Mouse (Mus musculus) thymus, adult 2 months (tissue): ENCODE results near the gene Gnai2. TPM values are rescaled to one million over a fixed set of nuclear protein-coding genes. Genes with fewer than 3 reads are reported as not detected.
A peak's percentile ranks its signal among the peaks of the same experiment; 100 is the strongest.

Experiments
- DNase-seq: peaks from one replicate; pipeline ENCODE4 v3.0.0; 2021
- H3K27ac ChIP-seq: fragments of 200-500 bp; 2 replicates; pipeline ENCODE4 v1.5.1; 2012; ENCODE audit warnings: low read length, control low read depth; ENCODE audit not compliant: control insufficient read depth, insufficient read depth
- H3K27me3 ChIP-seq: fragments of 200-500 bp; 2 replicates; pipeline ENCODE4 v1.6.1; 2012; ENCODE audit warnings: mild to moderate bottlenecking, low read length, moderate library complexity, mixed read lengths; ENCODE audit not compliant: control insufficient read depth, insufficient read depth
- H3K36me3 ChIP-seq: fragments of 200-500 bp; 2 replicates; pipeline ENCODE4 v1.6.1; 2012; ENCODE audit warnings: mild to moderate bottlenecking, low read length, moderate library complexity; ENCODE audit not compliant: control insufficient read depth, insufficient read depth
- H3K4me1 ChIP-seq: fragments of 200-500 bp; replicated peaks from 2 replicates; pipeline ENCODE4 v1.6.1; 2012; ENCODE audit warnings: low read length; ENCODE audit not compliant: control insufficient read depth, insufficient read depth
- H3K4me3 ChIP-seq: fragments of 200-500 bp; 2 replicates; pipeline ENCODE4 v1.5.1; 2012; ENCODE audit warnings: mild to moderate bottlenecking, low read length, control low read depth, moderate library complexity; ENCODE audit not compliant: control insufficient read depth, insufficient read depth
- CTCF ChIP-seq: fragments of 200-500 bp; IDR thresholded peaks from 2 replicates; pipeline ENCODE4 v1.5.1; 2012; ENCODE audit warnings: mild to moderate bottlenecking, control low read depth, low read length, moderate library complexity, borderline replicate concordance; ENCODE audit not compliant: control insufficient read depth, poor library complexity, insufficient read depth; ENCODE audit errors: extremely low read depth
- POLR2A ChIP-seq: fragments of 200-500 bp; IDR thresholded peaks from 2 replicates; pipeline ENCODE4 v1.6.1; 2012; ENCODE audit warnings: mild to moderate bottlenecking, low read length, control low read depth, moderate library complexity; ENCODE audit not compliant: control insufficient read depth, poor library complexity, insufficient read depth; ENCODE audit errors: extremely low read depth
- WGBS: fragments of 180-500 bp; shearing (Covaris S2); methylation state at CpG from one replicate; pipeline ENCODE4 v1.1.7; 2018; 5-methylcytosine and 5-hydroxymethylcytosine counted together
- polyA plus RNA-seq: library from polyadenylated mRNA; depleted of rRNA; stranded (reverse); fragments of >200 nt; gene quantifications from 2 replicates; pipeline ENCODE4 v1.2.3, GENCODE M21; 2012

Gnai2 gene
- polyA plus RNA-seq, 1 experiment, result 1,267 TPM

DNA sequence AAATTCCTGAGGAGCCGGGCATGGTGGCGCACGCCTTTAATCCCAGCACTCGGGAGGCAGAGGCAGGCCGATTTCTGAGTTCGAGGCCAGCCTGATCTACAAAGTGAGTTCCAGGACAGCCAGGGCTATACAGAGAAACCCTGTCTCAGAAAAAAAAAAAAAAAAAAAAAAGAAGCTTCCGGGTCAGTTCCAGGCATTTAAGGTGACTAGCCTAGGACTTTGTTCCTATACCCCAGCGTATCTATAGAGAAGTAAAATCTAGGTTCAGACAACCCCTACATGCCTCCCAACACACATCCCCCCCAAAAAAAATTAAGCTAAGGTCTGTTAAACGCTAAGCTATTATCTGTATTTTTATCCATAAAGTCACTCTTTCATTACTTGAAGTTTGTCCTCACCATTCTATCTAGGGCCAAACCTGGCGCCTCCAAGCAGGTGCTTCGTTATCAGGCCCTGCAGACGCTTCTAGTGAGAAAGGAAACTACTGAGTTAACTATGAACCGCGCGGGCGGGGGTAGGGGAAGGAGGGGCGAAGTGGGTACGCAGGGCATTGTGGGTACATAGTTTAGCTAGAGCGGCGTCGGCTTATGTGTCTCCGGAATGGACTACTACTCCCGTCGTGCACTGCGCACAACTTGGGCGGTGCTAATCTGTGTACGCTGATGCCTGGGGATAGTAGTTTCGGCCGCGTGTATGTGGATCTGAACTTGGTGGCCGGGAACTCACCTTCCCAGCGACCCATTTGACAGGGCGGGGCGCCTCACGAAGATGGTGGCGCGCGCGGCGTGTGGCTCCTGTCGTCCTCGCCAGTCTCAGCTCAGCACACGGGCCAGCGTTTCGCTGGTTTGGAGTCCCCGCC, 48.0 kb downstream of the Gnai2 start, which contains the start of gene Ifrd2:
Gene Ifrd2, plus strand, starts transcription at position 669 of the 859 bp plus-strand sequence.
- Histone ChIP-seq H3K4me3 (peak within 1 kb of the TSS; percentile 59), H3K27me3 (no peaks in the 10 kb centered on the region), H3K36me3 (0 out of 2 replicates have a peak, but pooled peaks cover 5% of the 10 kb centered on the region), H3K27ac (no peak within 1 kb of the TSS), H3K4me1 (peaks cover 16% of the 10 kb centered on the region)
- peak; percentile 99 for DNase-seq
- 0 out of 2 replicates have a peak, but pooled peaks have one; percentile 36 for TF ChIP-seq CTCF
- peak; percentile 59 for TF ChIP-seq POLR2A
- 13% methylated on average over 46 of the region's 46 CpGs for WGBS

DNA sequence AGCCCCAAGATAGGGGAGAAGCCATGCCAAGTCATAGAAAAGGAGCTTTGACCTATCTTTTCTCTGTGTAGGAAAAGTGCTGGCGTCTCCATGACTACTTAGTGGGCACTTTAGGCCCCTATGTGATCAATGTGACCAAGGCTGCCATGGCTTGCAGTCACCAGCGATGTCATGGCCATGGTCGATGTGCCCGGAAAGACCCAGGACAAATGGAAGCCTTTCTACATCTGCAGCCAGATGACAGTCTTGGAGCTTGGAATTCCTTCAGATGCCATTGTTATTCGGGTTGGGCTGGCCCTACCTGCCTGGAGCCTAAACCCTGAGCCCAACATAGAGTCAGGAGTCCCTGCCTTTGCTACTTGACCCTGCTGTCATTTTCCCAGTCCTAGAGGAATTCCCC, 48.7 kb downstream of the Gnai2 start:
- no peak for TF ChIP-seq POLR2A
- no peak for TF ChIP-seq CTCF
- 93% methylated on average over 5 of the region's 5 CpGs for WGBS
- H3K27me3 ChIP-seq, result no peaks in the 10 kb centered on the region
- no peaks in the 10 kb centered on the region for H3K36me3 ChIP-seq
- peaks cover 19% of the 10 kb centered on the region for H3K4me1 ChIP-seq
- H3K4me3 ChIP-seq, result no peak overlapping the region
- no peak for DNase-seq
- no peak overlapping the region for H3K27ac ChIP-seq

DNA sequence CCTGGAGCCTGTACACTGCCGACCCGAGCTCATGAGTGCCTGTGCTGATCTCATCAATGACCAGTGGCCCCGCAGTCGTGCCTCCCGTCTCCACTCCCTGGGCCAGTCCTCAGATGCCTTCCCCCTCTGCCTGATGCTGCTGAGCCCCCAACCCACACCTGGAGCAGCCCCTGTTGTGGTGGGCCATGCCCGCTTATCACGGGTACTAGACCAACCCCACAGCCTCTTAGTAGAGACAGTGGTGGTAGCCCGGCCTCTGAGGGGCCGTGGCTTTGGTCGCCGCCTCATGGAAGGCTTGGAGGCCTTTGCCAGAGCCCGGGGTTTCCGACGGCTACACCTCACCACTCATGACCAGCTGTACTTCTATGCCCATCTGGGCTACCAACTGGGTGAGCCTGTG, 52.0 kb downstream of the Gnai2 start:
- no peak for TF ChIP-seq POLR2A
- WGBS, result 93% methylated on average over 14 of the region's 14 CpGs
- H3K4me1 ChIP-seq, result peaks cover 18% of the 10 kb centered on the region

GRCm38 (mm10) chr9:107582509-107583062, 52.6 kb downstream of the Gnai2 start:
- H3K4me3 ChIP-seq, result no peak overlapping the region
- no peaks in the 10 kb centered on the region for H3K27me3 ChIP-seq
- H3K36me3 ChIP-seq, result no peaks in the 10 kb centered on the region
- WGBS, result 88% methylated on average over 7 of the region's 7 CpGs
- DNase-seq, result no peak
- H3K27ac ChIP-seq, result no peak overlapping the region
- peaks cover 14% of the 10 kb centered on the region for H3K4me1 ChIP-seq
- TF ChIP-seq CTCF, result no peak
- TF ChIP-seq POLR2A, result no peak

More for the DNA sequence above, 52.0 kb downstream of the Gnai2 start:
- H3K4me3 ChIP-seq, result no peak overlapping the region
- DNase-seq, result no peak
- no peaks in the 10 kb centered on the region for H3K36me3 ChIP-seq
- H3K27me3 ChIP-seq, result no peaks in the 10 kb centered on the region
- H3K27ac ChIP-seq, result no peak overlapping the region

DNA sequence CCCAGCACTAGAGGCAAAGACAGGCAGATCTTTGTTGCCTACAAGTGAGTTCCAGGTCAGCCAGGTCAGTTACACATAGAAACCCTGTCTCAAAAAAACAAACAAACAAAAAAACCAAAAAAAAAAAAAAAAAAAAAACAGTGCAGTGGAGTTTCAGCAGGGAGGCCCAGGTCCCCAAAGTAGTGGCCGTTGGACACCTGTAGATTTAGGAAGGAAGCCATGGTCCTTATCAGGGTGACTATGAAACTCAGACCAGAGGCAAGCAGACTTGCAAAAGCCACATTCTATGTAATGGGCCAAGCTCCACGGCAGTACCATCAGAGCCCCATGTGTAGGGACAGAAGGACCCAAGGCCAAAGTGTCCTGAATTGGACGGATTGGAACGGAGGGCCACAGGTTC, 53.6 kb downstream of the Gnai2 start:
- DNase-seq, result no peak
- WGBS, result 51% methylated on average over 4 of the region's 4 CpGs
- no peak overlapping the region for H3K27ac ChIP-seq
- no peak for TF ChIP-seq POLR2A
- no peaks in the 10 kb centered on the region for H3K27me3 ChIP-seq
- no peak overlapping the region for H3K4me3 ChIP-seq
- no peaks in the 10 kb centered on the region for H3K36me3 ChIP-seq
- peaks cover 12% of the 10 kb centered on the region for H3K4me1 ChIP-seq

DNA sequence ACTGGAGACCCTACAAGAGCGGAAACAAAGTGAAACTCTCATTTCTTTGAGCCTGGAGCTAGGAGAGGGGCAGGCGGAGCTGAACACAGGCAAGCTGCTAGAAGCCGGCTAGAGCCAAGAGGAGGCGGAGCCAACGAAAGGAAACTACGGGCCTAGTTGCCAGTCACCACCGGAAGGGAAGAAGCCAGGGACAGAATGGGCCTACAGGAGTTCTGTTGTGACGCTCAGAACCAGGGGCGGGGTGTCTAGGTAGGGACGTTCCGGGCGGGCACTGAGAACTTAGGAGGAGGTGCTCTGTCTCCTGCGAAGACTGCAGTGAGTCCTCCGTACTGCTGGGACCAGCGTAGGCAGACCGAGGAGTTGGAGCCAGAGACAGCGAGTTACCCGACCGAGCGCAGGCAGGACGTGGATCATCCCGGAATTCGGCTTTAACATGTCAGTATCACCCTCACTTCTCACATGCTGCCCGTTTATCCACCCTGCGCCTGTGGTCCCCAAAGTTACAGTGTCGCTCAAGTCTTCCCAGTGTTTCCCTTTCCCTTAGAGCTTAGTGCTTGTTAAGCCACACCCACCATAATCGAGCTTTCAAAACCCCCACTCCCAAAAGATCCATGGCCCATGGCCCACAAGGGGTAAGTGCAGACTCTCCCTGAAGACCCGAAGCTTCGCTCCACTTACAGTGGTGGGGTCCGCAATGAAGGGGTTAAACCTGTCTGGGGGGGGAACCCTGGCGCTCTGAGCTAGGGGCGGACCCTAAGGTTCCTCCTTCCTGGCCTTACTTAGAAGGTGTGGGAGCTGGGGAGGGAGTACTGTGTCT, 54.5 kb downstream of the Gnai2 start, which contains the start of gene Hyal3:
Gene Hyal3, plus strand, starts transcription at position 318 of the 817 bp plus-strand sequence.
- TF ChIP-seq POLR2A, result peak; percentile 71; the same call in 1 of the 2 replicates
- TF ChIP-seq CTCF, result no peak
- WGBS, result under 1% methylated on average over 32 of the region's 32 CpGs
- H3K27ac ChIP-seq, result peak within 1 kb of the TSS; percentile 50
- peak; percentile 85 for DNase-seq
- no peaks in the 10 kb centered on the region for H3K27me3 ChIP-seq
- H3K36me3 ChIP-seq, result no peaks in the 10 kb centered on the region
- peak within 1 kb of the TSS; percentile 58 for H3K4me3 ChIP-seq
- peaks cover 10% of the 10 kb centered on the region for H3K4me1 ChIP-seq
